Mouse (Mus musculus): Measurements from ENCODE around the gene Plekhg2. TPM values are rescaled to one million over a fixed set of nuclear protein-coding genes. Genes with fewer than 3 reads are reported as not detected.
A peak's percentile ranks its signal among the peaks of the same experiment; 100 is the strongest.

The Plekhg2 gene
- polyA plus RNA-seq, 1 experiment from 2014 or later, result 42.8 TPM

DNA sequence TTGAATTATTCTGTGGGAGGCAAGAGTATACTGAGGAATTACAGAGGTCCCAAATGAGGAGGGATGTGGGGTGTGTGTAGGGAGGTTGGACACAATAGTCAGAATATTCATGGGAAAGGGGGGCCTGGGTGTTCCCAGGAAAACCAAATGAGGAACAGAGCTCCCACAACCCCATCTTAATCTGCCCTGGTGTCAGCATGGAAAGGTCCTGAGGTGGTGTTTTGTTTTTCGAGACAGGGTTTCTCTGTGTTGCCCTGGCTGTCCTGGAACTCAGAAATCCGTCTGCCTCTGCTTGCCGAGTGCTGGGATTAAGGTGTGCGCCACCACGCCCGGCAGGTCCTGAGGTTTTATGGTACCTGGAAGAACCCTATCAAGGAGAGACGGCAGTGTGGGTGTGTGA, 14.0 kb downstream of the Plekhg2 start:
- 45% methylated on average over 7 of the region's 7 CpGs for WGBS
- no peaks in the 10 kb centered on the region for H3K9me3 ChIP-seq
- peaks cover 53% of the 10 kb centered on the region for H3K36me3 ChIP-seq
- H3K9ac ChIP-seq (replicated peaks), result no peak overlapping the region
- no peak overlapping the region for H3K4me3 ChIP-seq
- ATAC-seq (replicated peaks), result no peak
- H3K27me3 ChIP-seq, result no peaks in the 10 kb centered on the region
- H3K4me2 ChIP-seq (replicated peaks), result no peak overlapping the region
- peaks cover 4% of the 10 kb centered on the region; the same call in 1 of the 2 replicates for H3K4me1 ChIP-seq
- no peak overlapping the region; the same call in 1 of the 2 replicates for H3K27ac ChIP-seq (replicated peaks)

DNA sequence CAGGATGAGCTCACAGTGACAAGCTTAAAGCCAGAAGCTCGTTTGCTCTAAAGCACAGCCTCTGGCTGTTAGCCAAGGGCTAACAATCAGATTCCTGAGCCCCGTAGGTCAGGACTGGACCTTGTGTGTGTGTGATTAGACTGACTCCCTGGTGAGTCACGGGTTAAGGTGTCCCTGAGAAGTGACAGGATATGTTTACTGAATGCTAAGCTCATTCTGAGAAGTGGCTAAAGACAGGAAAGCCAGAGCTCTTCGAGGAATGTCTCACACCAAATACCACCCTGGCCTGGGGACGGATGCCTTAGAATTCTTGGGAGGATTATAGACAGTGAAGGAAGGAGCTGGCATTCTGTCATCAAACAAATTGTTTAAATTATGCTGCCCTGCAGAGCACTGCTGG, 14.4 kb downstream of the Plekhg2 start:
- H3K9me3 ChIP-seq, result no peaks in the 10 kb centered on the region
- H3K27ac ChIP-seq (replicated peaks), result no peak overlapping the region; the same call in 1 of the 2 replicates
- no peaks in the 10 kb centered on the region for H3K27me3 ChIP-seq
- ATAC-seq (replicated peaks), result no peak
- 0% methylated on average over 5 of the region's 5 CpGs for WGBS
- H3K4me1 ChIP-seq, result peaks cover 4% of the 10 kb centered on the region; the same call in 1 of the 2 replicates
- H3K4me3 ChIP-seq, result no peak overlapping the region
- H3K4me2 ChIP-seq (replicated peaks), result no peak overlapping the region
- H3K36me3 ChIP-seq, result peaks cover 56% of the 10 kb centered on the region
- H3K9ac ChIP-seq (replicated peaks), result no peak overlapping the region

DNA sequence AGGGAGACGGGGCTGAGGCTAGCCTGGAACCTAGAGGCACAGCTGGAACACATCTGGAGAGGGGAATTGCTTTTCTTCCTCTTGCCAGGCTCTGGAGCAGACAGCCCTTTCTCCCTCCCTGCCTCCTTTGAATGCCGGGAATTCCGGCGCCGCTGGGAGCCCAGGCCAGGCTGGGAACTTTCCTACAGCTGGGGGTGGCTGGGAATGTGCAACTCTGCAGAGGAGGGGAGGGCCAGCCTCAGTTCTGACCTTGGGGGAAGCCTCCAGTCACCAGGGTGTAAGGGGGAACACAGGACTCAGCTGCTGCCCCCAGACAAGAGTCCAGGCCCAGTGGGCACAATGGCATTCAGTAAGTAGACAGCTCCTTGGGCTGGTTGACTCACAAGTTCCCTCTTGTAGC, 15.4 kb downstream of the Plekhg2 start:
- Histone ChIP-seq H3K4me3 (no peak overlapping the region), H3K4me1 (peaks cover 7% of the 10 kb centered on the region), H3K9me3 (no peaks in the 10 kb centered on the region), H3K27ac (replicated peaks) (peak overlapping the region; percentile 17; the same call in 1 of the 2 replicates), H3K9ac (replicated peaks) (no peak overlapping the region), H3K27me3 (no peaks in the 10 kb centered on the region), H3K4me2 (replicated peaks) (no peak overlapping the region), H3K36me3 (peaks cover 59% of the 10 kb centered on the region)
- 4% methylated on average over 5 of the region's 5 CpGs for WGBS
- no peak for ATAC-seq (replicated peaks)

- Histone ChIP-seq H3K27ac (replicated peaks) (no peak overlapping the region), H3K4me3 (no peak overlapping the region), H3K4me2 (replicated peaks) (no peak overlapping the region), H3K27me3 (no peaks in the 10 kb centered on the region), H3K9ac (replicated peaks) (no peak overlapping the region), H3K4me1 (peaks cover 16% of the 10 kb centered on the region), H3K9me3 (no peaks in the 10 kb centered on the region), H3K36me3 (peaks cover 45% of the 10 kb centered on the region)
- 94% methylated on average over 3 of the region's 3 CpGs for WGBS
- no peak for ATAC-seq (replicated peaks)
Observed at GRCm38 (mm10) chr7:28355221-28355620, 17.2 kb downstream of the Plekhg2 start.

- 86% methylated on average over 3 of the region's 3 CpGs for WGBS
Observed at GRCm38 (mm10) chr7:28354596-28354995, 17.8 kb downstream of the Plekhg2 start.

GRCm38 (mm10) chr7:28354113-28354581, 18.3 kb downstream of the Plekhg2 start:
- whole genome bisulfite sequencing, result 92% methylated on average over 3 of the region's 3 CpGs
- ATAC-seq (replicated peaks), result no peak

More at GRCm38 (mm10) chr7:28354596-28354995, 17.8 kb downstream of the Plekhg2 start:
- ATAC-seq (replicated peaks), result no peak
- Histone ChIP-seq H3K27ac (replicated peaks) (no peak overlapping the region), H3K4me1 (peaks cover 21% of the 10 kb centered on the region), H3K4me3 (no peak overlapping the region), H3K9ac (replicated peaks) (no peak overlapping the region), H3K36me3 (peaks cover 38% of the 10 kb centered on the region), H3K9me3 (no peaks in the 10 kb centered on the region), H3K27me3 (no peaks in the 10 kb centered on the region), H3K4me2 (replicated peaks) (no peak overlapping the region)

DNA sequence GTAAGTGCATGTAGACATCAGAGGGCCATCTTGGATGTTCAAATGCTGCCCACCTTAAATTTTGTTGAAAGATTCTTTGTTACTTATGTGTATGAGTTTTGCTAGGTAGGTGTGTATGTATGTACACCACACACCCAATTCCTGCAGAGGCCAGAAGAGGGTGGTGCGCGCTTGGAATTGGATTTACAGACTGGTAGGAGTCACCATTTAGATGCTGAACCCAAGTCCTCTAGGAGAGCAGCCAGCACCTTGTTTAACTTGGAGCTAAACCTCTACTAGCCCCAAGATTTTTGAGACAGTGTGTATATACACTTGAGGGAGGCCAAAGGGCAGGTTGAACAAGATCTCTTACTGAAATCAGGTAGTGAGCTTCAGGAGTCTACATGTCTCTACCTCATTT, 19.1 kb downstream of the Plekhg2 start:
- Histone ChIP-seq H3K4me1 (peaks cover 20% of the 10 kb centered on the region), H3K36me3 (peaks cover 34% of the 10 kb centered on the region), H3K27me3 (no peaks in the 10 kb centered on the region), H3K9ac (replicated peaks) (no peak overlapping the region), H3K27ac (replicated peaks) (no peak overlapping the region), H3K9me3 (no peaks in the 10 kb centered on the region), H3K4me3 (no peak overlapping the region), H3K4me2 (replicated peaks) (no peak overlapping the region)
- WGBS, result 98% methylated on average over 2 of the region's 2 CpGs
- no peak for ATAC-seq (replicated peaks)

More at GRCm38 (mm10) chr7:28354113-28354581, 18.3 kb downstream of the Plekhg2 start:
- H3K27ac ChIP-seq (replicated peaks), result no peak overlapping the region
- no peaks in the 10 kb centered on the region for H3K9me3 ChIP-seq
- H3K27me3 ChIP-seq, result no peaks in the 10 kb centered on the region
- H3K36me3 ChIP-seq, result peaks cover 34% of the 10 kb centered on the region
- no peak overlapping the region for H3K9ac ChIP-seq (replicated peaks)
- H3K4me1 ChIP-seq, result peaks cover 22% of the 10 kb centered on the region
- H3K4me2 ChIP-seq (replicated peaks), result no peak overlapping the region
- no peak overlapping the region for H3K4me3 ChIP-seq

GRCm38 (mm10) chr7:28351676-28352191, 20.7 kb downstream of the Plekhg2 start:
- Histone ChIP-seq H3K27ac (replicated peaks) (no peak overlapping the region), H3K4me2 (replicated peaks) (peak overlapping the region; percentile 88), H3K4me1 (peaks cover 18% of the 10 kb centered on the region), H3K9ac (replicated peaks) (peak overlapping the region; percentile 97), H3K4me3 (peak overlapping the region; percentile 93), H3K9me3 (no peaks in the 10 kb centered on the region), H3K27me3 (no peaks in the 10 kb centered on the region), H3K36me3 (peaks cover 34% of the 10 kb centered on the region)
- WGBS, result 47% methylated on average over 4 of the region's 4 CpGs
- ATAC-seq (replicated peaks), result no peak

GRCm38 (mm10) chr7:28350155-28350883, 22.1 kb downstream of the Plekhg2 start, which contains the start of gene Rps16:
Gene Rps16, plus strand, starts transcription at chr7:28350652.
- Histone ChIP-seq H3K4me3 (peak within 1 kb of the TSS; percentile 93), H3K36me3 (peaks cover 31% of the 10 kb centered on the region), H3K4me1 (peaks cover 18% of the 10 kb centered on the region), H3K27ac (replicated peaks) (peak within 1 kb of the TSS; percentile 85), H3K4me2 (replicated peaks) (peak within 1 kb of the TSS; percentile 88), H3K9ac (replicated peaks) (peak within 1 kb of the TSS; percentile 97), H3K9me3 (no peaks in the 10 kb centered on the region), H3K27me3 (no peaks in the 10 kb centered on the region)
- peak; percentile 93 for ATAC-seq (replicated peaks)
- under 1% methylated on average over 49 of the region's 50 CpGs for WGBS

GRCm38 (mm10) chr7:28348601-28349000, 23.8 kb downstream of the Plekhg2 start:
- Histone ChIP-seq H3K4me1 (peaks cover 18% of the 10 kb centered on the region), H3K27ac (replicated peaks) (no peak overlapping the region), H3K27me3 (no peaks in the 10 kb centered on the region), H3K9ac (replicated peaks) (no peak overlapping the region), H3K36me3 (peaks cover 17% of the 10 kb centered on the region), H3K4me2 (replicated peaks) (no peak overlapping the region), H3K4me3 (no peak overlapping the region), H3K9me3 (no peaks in the 10 kb centered on the region)
- WGBS, result 84% methylated on average over 7 of the region's 7 CpGs
- ATAC-seq (replicated peaks), result no peak

DNA sequence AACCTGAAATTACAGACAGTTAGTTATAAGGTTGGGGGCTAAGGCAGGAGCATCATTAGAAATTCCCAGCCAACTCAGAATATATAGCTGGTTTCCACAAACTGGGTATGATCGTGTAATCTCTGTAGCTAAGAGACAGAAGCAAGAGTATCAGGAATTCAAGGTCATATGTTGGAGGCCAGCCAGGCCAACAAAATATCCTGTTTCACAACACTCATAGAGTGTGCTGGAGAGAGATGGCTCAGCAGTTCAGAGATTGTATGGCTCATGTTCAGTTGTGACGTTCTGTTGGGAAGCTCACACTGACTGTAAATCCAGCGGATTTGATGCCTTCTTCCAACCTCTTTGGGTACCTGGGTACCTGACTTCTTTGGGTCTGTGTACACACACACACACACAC, 24.7 kb downstream of the Plekhg2 start:
- H3K9ac ChIP-seq (replicated peaks), result no peak overlapping the region
- 89% methylated on average over 3 of the region's 3 CpGs for WGBS
- no peak overlapping the region for H3K4me3 ChIP-seq
- peaks cover 18% of the 10 kb centered on the region for H3K4me1 ChIP-seq
- no peak for ATAC-seq (replicated peaks)
- H3K36me3 ChIP-seq, result peaks cover 8% of the 10 kb centered on the region
- no peaks in the 10 kb centered on the region for H3K9me3 ChIP-seq
- no peaks in the 10 kb centered on the region for H3K27me3 ChIP-seq
- H3K4me2 ChIP-seq (replicated peaks), result no peak overlapping the region
- no peak overlapping the region for H3K27ac ChIP-seq (replicated peaks)

DNA sequence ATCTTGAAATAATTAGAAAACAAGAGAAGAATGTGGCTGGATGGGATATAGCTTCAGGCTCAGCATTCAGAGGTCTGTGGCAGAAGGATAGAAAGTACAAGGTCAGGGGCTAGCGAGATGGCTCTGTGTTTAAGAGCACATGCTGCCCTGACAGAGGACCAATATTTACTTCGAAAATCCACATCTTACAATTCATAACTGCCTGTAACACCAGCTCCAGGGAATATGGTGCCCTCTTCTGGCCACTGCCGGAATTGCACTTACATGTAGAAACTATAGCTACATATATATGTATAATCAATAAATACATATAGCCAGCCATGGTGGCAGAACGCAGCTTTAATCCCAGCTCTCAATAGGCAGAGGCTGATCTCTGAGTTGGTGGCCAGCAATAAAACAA, 27.8 kb downstream of the Plekhg2 start:
- Histone ChIP-seq H3K4me3 (no peak overlapping the region), H3K4me2 (replicated peaks) (no peak overlapping the region), H3K9me3 (no peaks in the 10 kb centered on the region), H3K27ac (replicated peaks) (no peak overlapping the region), H3K9ac (replicated peaks) (no peak overlapping the region), H3K36me3 (no peaks in the 10 kb centered on the region), H3K4me1 (peaks cover 1% of the 10 kb centered on the region), H3K27me3 (no peaks in the 10 kb centered on the region)
- 0 out of 2 replicates have a peak, but pooled peaks have one; percentile 23 for ATAC-seq (replicated peaks)
- WGBS, result 5% methylated on average over 4 of the region's 4 CpGs

Data from forebrain, embryonic 15.5 days (tissue).